Mouse (Mus musculus) testis, adult 2 months (tissue): ENCODE data around the gene Ust.

Experiments used
- CTCF ChIP-seq: fragments of 200-500 bp; IDR thresholded peaks from 2 replicates; pipeline ENCODE4 v1.5.1; 2012; ENCODE audit warnings: low read depth, mild to moderate bottlenecking, inconsistent platforms, low read length, moderate library complexity; ENCODE audit not compliant: control insufficient read depth, insufficient read depth, insufficient replicate concordance
- POLR2A ChIP-seq: fragments of 200-500 bp; IDR thresholded peaks from 2 replicates; pipeline ENCODE4 v1.6.1; 2012; ENCODE audit warnings: low read depth, mild to moderate bottlenecking, inconsistent platforms, low read length, moderate library complexity; ENCODE audit not compliant: control insufficient read depth

DNA sequence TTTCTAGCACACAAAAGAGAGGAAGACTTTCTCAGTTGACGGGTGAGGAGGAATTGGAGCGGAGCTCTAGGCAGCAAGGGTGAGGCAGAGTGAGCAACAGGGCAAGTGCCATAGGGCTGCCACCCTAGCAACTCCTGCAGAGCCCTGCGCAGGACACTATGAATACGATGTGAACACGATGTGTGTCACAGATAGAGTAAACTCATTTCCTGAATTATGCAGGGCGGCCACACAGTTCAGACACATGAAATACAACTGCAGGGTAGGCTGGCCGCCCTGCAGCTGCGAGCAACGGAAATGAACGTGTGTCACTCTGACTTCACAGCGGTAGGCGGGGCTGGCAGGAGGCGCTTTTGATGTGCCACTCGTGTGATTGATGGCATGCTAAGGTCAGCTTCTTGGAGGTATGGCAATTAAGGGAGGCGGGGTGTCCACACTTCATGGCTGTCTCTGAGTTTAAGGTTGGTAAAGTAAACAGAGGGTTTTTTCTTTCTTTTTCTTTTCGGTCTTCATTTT, 304.7 kb downstream of the Ust start:
- TF ChIP-seq CTCF (no peak), POLR2A (no peak)
